In genomic region chr2:77284281-77284899, GRCm38 (mm10) we compare ENCODE assay signal across 22 mouse cellular contexts. TPM values are rescaled to one million over a fixed set of nuclear protein-coding genes. Genes with fewer than 3 reads are reported as not detected.
DNase-seq lines count a peak whose midpoint lies in the region; ATAC-seq and TF ChIP-seq lines count a peak whose summit lies in the region.
"Had no signal": no experiment of that assay in that cellular context is flagged by ENCODE, and none has a peak within 500 bp of the region (broad histone marks: within the 10 kb centered on the region; RNA-seq: fewer than 3 reads in every experiment).

No protein-coding gene starts in this region.

- H3K36me3 ChIP-seq in liver, adult 2 months (ENCODE audit: control insufficient read depth, insufficient read depth, low read length) = no peaks in the 10 kb centered on the region
- H3K36me3 ChIP-seq in liver, postnatal 0 days (replicated peaks; ENCODE audit: insufficient read depth, low read length) = no peaks in the 10 kb centered on the region
- H3K36me3 ChIP-seq: embryonic facial prominence, embryonic 12.5 days; G1E; heart, embryonic 13.5 days; liver, embryonic 13.5 days; midbrain, embryonic 15.5 days had no signal

- no peaks in the 10 kb centered on the region for H3K9me3 ChIP-seq in liver, postnatal 0 days (ENCODE audit: low read length)
- H3K9me3 ChIP-seq: embryonic facial prominence, embryonic 12.5 days; heart, embryonic 13.5 days; liver, embryonic 13.5 days; megakaryocyte, embryonic 14.5 days; midbrain, embryonic 15.5 days had no signal

- DNase-seq in liver, adult 2 months (ENCODE audit: extremely low read depth, low read depth, low spot score) = peak; percentile 18
- DNase-seq in liver, postnatal 0 days = no peak
- DNase-seq in 3T3-L1 (ENCODE audit: low read depth, low spot score) = peak; percentile 83
- DNase-seq in NIH3T3 (ENCODE audit: low read depth) = peak; percentile 82
- no peak for DNase-seq in layer of hippocampus, adult 9-11 months
- no peak for DNase-seq in heart, postnatal 25 days (ENCODE audit: low spot score)
- DNase-seq: cerebellum, adult 9-11 months; heart, postnatal 36 days; kidney, adult 9 months; kidney, postnatal 36 days; liver, embryonic 13.5 days; right cerebral cortex, postnatal 25 days; thymus, adult 2 months had no signal

- no peaks in the 10 kb centered on the region; the same call in 1 of the 2 replicates for H3K27me3 ChIP-seq in liver, adult 2 months (ENCODE audit: control insufficient read depth, insufficient read depth, low read length)
- peaks cover 7% of the 10 kb centered on the region; the same call in 1 of the 2 replicates for H3K27me3 ChIP-seq in liver, postnatal 0 days (ENCODE audit: insufficient read depth, low read length)
- H3K27me3 ChIP-seq: embryonic facial prominence, embryonic 12.5 days; midbrain, embryonic 15.5 days had no signal

- TF ChIP-seq POLR2A in liver, adult 2 months (IDR thresholded peaks at IDR 0.05; ENCODE audit: extremely low read depth, insufficient read depth, low read length) = no peak

- TF ChIP-seq CTCF in liver, adult 2 months (IDR thresholded peaks at IDR 0.05; ENCODE audit: low read depth, low read length) = no peak
- no peak for TF ChIP-seq CTCF in liver, postnatal 0 days (IDR thresholded peaks at IDR 0.05; ENCODE audit: low read depth)

- no peaks in the 10 kb centered on the region for H3K79me2 ChIP-seq in liver, adult 2 months (ENCODE audit: control insufficient read depth, insufficient read depth, low read length)

- ATAC-seq in liver, postnatal 0 days = no peak
- ATAC-seq in granulocyte monocyte progenitor cell, adult 5-6 weeks (replicated peaks; ENCODE audit: poor library complexity, severe bottlenecking) = peak; percentile 53
- ATAC-seq in erythroblast, adult 5-6 weeks (replicated peaks; ENCODE audit: low FRiP score, poor library complexity, severe bottlenecking) = no peak
- ATAC-seq: forebrain, embryonic 16.5 days; midbrain, embryonic 15.5 days had no signal

- 56% methylated on average over 2 of the region's 2 CpGs for WGBS in liver, adult 2 months
- WGBS in liver, postnatal 0 days (ENCODE audit: insufficient replicate concordance) = 69% methylated on average over 2 of the region's 2 CpGs

- no peak overlapping the region for H3K9ac ChIP-seq in liver, adult 2 months (ENCODE audit: low read depth, low read length)
- H3K9ac ChIP-seq in liver, postnatal 0 days (replicated peaks) = no peak overlapping the region
- H3K9ac ChIP-seq: embryonic facial prominence, embryonic 12.5 days; heart, embryonic 13.5 days; hindbrain, embryonic 14.5 days; liver, embryonic 13.5 days; midbrain, embryonic 15.5 days had no signal

- no peak for TF ChIP-seq EP300 in liver, postnatal 0 days (IDR thresholded peaks at IDR 0.05; ENCODE audit: low read depth)

- intact Hi-C loops in heart, postnatal 25 days (cut with DNase I) = no loop called here

- H3K4me3 ChIP-seq in liver, adult 2 months (ENCODE audit: insufficient read depth, low read depth, low read length) = no peak overlapping the region
- no peak overlapping the region for H3K4me3 ChIP-seq in liver, postnatal 0 days (ENCODE audit: low read depth, low read length)
- H3K4me3 ChIP-seq: embryonic facial prominence, embryonic 12.5 days; heart, embryonic 13.5 days; liver, embryonic 13.5 days; megakaryocyte, embryonic 14.5 days; midbrain, embryonic 15.5 days had no signal

- H3K4me2 ChIP-seq in liver, postnatal 0 days (ENCODE audit: low read depth, low read length) = no peak overlapping the region
- H3K4me2 ChIP-seq: embryonic facial prominence, embryonic 12.5 days; heart, embryonic 13.5 days; hindbrain, embryonic 14.5 days; liver, embryonic 13.5 days; midbrain, embryonic 15.5 days had no signal

- no peaks in the 10 kb centered on the region for H3K4me1 ChIP-seq in liver, adult 2 months (ENCODE audit: control insufficient read depth, insufficient read depth, low read length)
- peaks cover 4% of the 10 kb centered on the region; the same call in 1 of the 2 replicates for H3K4me1 ChIP-seq in liver, postnatal 0 days (ENCODE audit: insufficient read depth)
- H3K4me1 ChIP-seq: embryonic facial prominence, embryonic 12.5 days; midbrain, embryonic 15.5 days had no signal

- peak overlapping the region; percentile 34; the same call in 1 of the 2 replicates for H3K27ac ChIP-seq in liver, adult 2 months (replicated peaks; ENCODE audit: insufficient read depth, low read depth, low read length)
- H3K27ac ChIP-seq in liver, postnatal 0 days (ENCODE audit: low read depth) = no peak overlapping the region
- H3K27ac ChIP-seq: embryonic facial prominence, embryonic 12.5 days; heart, embryonic 13.5 days; hindbrain, embryonic 14.5 days; liver, embryonic 13.5 days; midbrain, embryonic 15.5 days had no signal

RNA-seq across cellular contexts. Expression of gene Sestd1, which starts 4.0 kb away (rescaled TPM):
- total RNA-seq in liver, adult 2 months (2014; rRNA removed) = 1.6 and 3.1 TPM in 2 replicates
- polyA plus RNA-seq in liver, adult 2 months (2012; rRNA removed) = 0.30 and 0.80 TPM in 2 replicates
- polyA plus RNA-seq in liver, postnatal 0 days (2015; fragmentation: Nextera tagmentation; extraction: Ambion mirVana) = 0.44 and 0.61 TPM in 2 replicates
- total RNA-seq in granulocyte monocyte progenitor cell, adult 5-6 weeks (2014; fragmentation: Nextera tagmentation) = 6.6 and 10.4 TPM in 2 replicates
- total RNA-seq in granulocyte monocyte progenitor cell, adult 5-6 weeks (2017) = 13.4 and 14.6 TPM in 2 replicates
- 10 to 100 TPM; 20.3 to 21.2 TPM for total RNA-seq in heart, postnatal 25 days (2021)
- 0.38 TPM in 1 of 2 replicates, not detected in the other for total RNA-seq in erythroblast, adult 5-6 weeks (2015; ENCODE audit: low replicate concordance)
- 0.51 and 0.70 TPM in 2 replicates for total RNA-seq in erythroblast, adult 5-6 weeks (2017; ENCODE audit: low replicate concordance)

Comparison
In these comparisons a context has a peak if more than half of its experiments do, and no peak if none do; other contexts are left out.
1. DNase-seq: peak in liver, adult 2 months (single experiment), 3T3-L1 (single experiment) and NIH3T3 (single experiment); none in liver, postnatal 0 days (single experiment), layer of hippocampus, adult 9-11 months (single experiment) and heart, postnatal 25 days (single experiment).